Mouse (Mus musculus): ENCODE results near the gene Actl6b.
A peak's percentile ranks its signal among the peaks of the same experiment; 100 is the strongest.

Actl6b gene

GRCm38 (mm10) chr5:137529221-137529995 is 23.9 kb upstream of the Actl6b start:
- no peak for DNase-seq (ENCODE audit: low spot score)

GRCm38 (mm10) chr5:137530075-137530474 is 23.2 kb upstream of the Actl6b start:
- DNase-seq (ENCODE audit: low spot score) = no peak

- DNase-seq (ENCODE audit: low spot score) = peak; percentile 46
Measured at GRCm38 (mm10) chr5:137530588-137531413, 22.5 kb upstream of the Actl6b start.

- DNase-seq (ENCODE audit: low spot score) = no peak
Measured at GRCm38 (mm10) chr5:137531414-137532130, 21.7 kb upstream of the Actl6b start.

- DNase-seq (ENCODE audit: low spot score) = peak; percentile 40
Measured at GRCm38 (mm10) chr5:137532131-137532807, 21.0 kb upstream of the Actl6b start.

- DNase-seq (ENCODE audit: low spot score) = no peak
Measured at GRCm38 (mm10) chr5:137532808-137533116, 20.6 kb upstream of the Actl6b start.

- DNase-seq (ENCODE audit: low spot score) = peak; percentile 99
Measured at GRCm38 (mm10) chr5:137533117-137533827, 20.0 kb upstream of the Actl6b start, which contains the start of the genes Epo and Gnb2. TSS of gene Epo (minus strand) at chr5:137533242. TSS of gene Gnb2 (minus strand) at chr5:137533510.

GRCm38 (mm10) chr5:137534762-137535161 is 18.6 kb upstream of the Actl6b start:
- DNase-seq (ENCODE audit: low spot score) = no peak

GRCm38 (mm10) chr5:137535318-137535717 is 18.0 kb upstream of the Actl6b start:
- DNase-seq (ENCODE audit: low spot score) = no peak

- DNase-seq (ENCODE audit: low spot score) = no peak
Measured at GRCm38 (mm10) chr5:137537461-137537860, 15.9 kb upstream of the Actl6b start.

GRCm38 (mm10) chr5:137539291-137539801 is 14.0 kb upstream of the Actl6b start:
- no peak for DNase-seq (ENCODE audit: low spot score)

- DNase-seq (ENCODE audit: low spot score) = no peak
Measured at GRCm38 (mm10) chr5:137540991-137541390, 12.3 kb upstream of the Actl6b start.

- DNase-seq (ENCODE audit: low spot score) = no peak
Measured at GRCm38 (mm10) chr5:137541768-137542540, 11.4 kb upstream of the Actl6b start.

- no peak for DNase-seq (ENCODE audit: low spot score)
Measured at GRCm38 (mm10) chr5:137544926-137545325, 8.4 kb upstream of the Actl6b start.

- DNase-seq (ENCODE audit: low spot score) = no peak
Measured at GRCm38 (mm10) chr5:137545596-137545995, 7.7 kb upstream of the Actl6b start.

- no peak for DNase-seq (ENCODE audit: low spot score)
Measured at GRCm38 (mm10) chr5:137549840-137550239, 3.5 kb upstream of the Actl6b start.

GRCm38 (mm10) chr5:137551119-137551518 is 2.2 kb upstream of the Actl6b start:
- no peak for DNase-seq (ENCODE audit: low spot score)

GRCm38 (mm10) chr5:137553000-137553399 is 317 bp upstream of the Actl6b start:
- DNase-seq (ENCODE audit: low spot score) = no peak

- DNase-seq (ENCODE audit: low spot score) = no peak
Measured at GRCm38 (mm10) chr5:137553898-137554297, 581 bp downstream of the Actl6b start.

- no peak for DNase-seq (ENCODE audit: low spot score)
Measured at GRCm38 (mm10) chr5:137561556-137561955, 8.2 kb downstream of the Actl6b start.
